Mouse (Mus musculus) layer of hippocampus, postnatal 25 days (tissue): ENCODE results near the gene Hdac8. TPM values are rescaled to one million over a fixed set of nuclear protein-coding genes. Genes with fewer than 3 reads are reported as not detected.

Source experiments
- DNase-seq, 2 experiments: peaks; one replicate each; pipeline ENCODE4 v3.0.0; 2022; ENCODE audit warnings: mixed read lengths in 2 of 2, low spot score in 1 of 2; ENCODE audit errors: extremely low spot score in 1 of 2
- total RNA-seq, 2 experiments: library from RNA; stranded (reverse); gene quantifications; 2 replicates each; pipeline ENCODE4 v1.2.3; 2021

The Hdac8 gene
- total RNA-seq, 2 experiments from 2014 or later, result 17.1 to 18.4 TPM

DNA sequence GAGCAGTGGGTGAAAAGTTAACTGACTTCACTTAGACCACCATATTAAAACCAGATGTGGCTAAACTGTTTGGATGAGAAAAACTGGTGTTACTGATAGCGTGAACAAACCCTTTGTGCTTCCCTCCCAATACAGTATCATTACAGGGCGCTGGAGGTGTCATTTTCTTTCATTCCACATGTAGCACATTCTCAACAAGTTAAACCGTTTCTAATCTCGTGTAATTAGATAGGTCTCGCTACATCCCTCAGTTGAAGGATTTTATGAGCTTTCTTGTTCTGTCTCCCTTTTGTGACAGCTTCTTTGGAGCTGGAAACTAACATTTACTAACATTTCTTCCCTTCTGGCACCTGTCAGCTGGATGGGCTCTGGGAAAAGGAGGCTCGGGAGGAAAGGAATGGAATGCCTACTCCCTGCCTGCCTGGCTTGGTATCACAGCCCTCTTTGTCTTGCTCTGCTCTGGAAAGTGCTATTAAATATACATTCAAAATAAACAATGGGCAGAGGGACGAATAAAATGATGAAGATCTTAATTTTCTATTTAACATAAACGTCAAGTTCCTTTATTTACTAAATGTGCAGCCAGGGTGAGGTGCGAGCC is 156.2 kb downstream of the Hdac8 start:
- DNase-seq, result no peak

- no peak for DNase-seq
Observed at GRCm38 (mm10) chrX:102341688-102342087, 163.5 kb downstream of the Hdac8 start.

GRCm38 (mm10) chrX:102339396-102340155 is 165.6 kb downstream of the Hdac8 start:
- no peak for DNase-seq

DNA sequence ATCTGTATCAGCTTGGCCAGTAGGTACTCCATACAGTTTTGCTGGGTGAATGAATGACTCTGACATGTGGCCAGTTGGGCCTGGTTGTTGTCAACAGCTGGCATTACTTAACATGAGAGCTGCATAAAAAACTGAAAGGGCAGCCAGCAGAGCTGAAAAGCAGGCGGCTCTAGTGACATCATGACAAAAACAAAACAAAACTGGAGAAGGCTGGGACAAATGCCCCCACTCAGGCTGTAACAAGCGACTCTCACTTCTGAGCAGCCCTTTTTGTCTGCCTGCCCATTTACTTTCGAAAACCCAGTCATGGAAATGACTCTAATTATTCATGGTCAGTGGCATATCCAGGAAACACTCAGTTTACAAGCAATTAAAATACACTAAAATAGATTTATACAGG is 185.5 kb downstream of the Hdac8 start:
- no peak for DNase-seq

DNA sequence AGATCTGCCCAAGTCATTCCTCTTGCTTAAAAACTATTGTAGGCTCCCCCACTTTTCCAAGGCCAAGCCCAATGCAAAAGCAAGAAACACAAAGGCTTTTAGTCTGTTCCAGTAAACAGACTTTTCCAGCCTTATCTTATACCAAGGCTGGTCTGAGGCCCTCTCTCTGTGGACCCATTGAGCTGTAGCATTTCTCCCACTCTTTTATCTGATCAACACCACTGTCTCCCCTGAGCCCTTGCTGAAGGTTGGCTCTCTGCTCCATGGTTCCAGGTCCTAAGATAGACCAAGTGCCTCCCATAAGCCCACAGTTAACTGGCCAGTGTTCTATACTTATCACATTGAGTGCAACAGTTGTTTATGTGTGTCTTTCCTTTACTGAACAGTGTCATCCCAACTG is 185.9 kb downstream of the Hdac8 start:
- DNase-seq, result no peak

GRCm38 (mm10) chrX:102318782-102319181 is 186.4 kb downstream of the Hdac8 start:
- DNase-seq, result no peak

DNA sequence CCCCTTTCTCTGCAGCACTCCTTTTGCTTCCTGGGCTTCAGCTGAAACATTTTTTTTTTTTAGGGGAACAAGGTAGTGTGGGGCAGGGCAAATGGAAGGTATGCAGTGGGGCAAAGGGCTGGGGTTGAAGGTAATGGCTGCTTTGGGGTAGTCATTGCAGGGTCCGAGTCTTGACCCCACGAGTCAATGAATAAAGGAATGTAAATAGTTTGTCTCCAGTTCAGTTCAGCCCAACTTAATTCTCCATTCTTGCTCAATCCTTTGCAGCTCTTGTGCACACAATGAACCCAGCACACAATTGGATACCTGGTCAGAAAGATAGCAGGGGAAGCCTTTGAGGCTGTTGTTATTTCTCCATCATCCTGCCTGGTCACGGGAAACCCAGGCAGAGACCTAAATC is 194.0 kb downstream of the Hdac8 start:
- no peak for DNase-seq

DNA sequence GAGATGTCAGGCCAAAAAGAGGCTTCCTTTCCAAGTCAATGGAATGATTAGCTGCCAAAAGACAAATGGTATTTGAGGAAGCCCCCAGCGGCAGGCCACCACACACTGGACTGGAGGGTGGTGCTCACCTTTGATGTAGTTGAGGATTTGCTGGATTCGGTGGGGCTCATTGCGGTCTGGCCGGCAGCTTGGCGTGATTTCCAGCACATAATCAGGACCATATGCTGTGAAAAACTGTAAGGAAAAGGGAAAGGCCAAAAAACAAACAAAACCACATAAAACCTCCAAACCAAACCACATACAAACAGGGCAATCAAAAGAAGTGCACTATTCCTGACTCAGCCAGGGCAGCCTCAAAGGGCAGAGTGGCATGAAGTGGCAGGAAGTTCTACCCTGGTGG is 197.6 kb downstream of the Hdac8 start:
- DNase-seq, result no peak

DNA sequence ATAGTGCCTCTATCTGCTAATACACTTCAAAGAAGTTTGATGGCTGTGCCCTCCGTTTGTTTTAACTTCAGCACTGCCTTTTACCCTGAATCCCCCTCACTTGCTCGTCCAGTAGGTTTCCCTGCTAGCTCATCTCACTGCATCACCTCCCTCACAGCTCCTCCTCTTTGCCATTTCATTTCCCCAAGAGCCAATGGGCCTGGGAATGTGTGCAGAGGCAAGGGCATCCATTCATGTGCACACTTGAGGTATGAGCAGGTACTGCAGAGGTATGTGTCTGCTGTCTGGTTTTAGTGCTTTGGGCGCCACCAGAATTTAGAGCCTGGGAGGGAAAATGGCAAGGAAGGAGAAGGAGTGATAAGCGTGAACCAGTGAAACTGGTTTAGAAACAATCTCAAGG is 199.4 kb downstream of the Hdac8 start:
- DNase-seq, result no peak

DNA sequence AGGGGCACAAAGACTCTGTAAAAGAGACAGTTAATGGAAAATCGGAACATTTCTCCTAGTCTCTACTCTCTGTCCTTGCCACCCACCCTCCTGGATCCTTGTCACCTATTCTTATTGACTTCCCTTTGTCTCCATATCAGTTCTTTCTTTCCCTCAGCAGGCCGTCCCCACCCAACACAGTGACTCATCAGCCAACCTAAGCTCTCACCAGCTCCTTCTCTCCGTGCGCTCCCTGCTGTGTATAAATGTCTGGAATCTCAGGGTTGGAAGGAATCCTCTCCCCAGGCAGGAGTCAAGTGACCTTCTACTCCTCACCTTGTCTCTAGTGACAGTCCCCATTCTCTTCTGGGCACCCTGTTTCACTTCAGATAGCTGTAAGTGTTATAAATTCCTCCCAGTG is 200.2 kb downstream of the Hdac8 start:
- no peak for DNase-seq

- no peak for DNase-seq
Observed at GRCm38 (mm10) chrX:102302476-102302875, 202.7 kb downstream of the Hdac8 start.

- no peak for DNase-seq
Observed at GRCm38 (mm10) chrX:102284889-102285288, 220.3 kb downstream of the Hdac8 start.

DNA sequence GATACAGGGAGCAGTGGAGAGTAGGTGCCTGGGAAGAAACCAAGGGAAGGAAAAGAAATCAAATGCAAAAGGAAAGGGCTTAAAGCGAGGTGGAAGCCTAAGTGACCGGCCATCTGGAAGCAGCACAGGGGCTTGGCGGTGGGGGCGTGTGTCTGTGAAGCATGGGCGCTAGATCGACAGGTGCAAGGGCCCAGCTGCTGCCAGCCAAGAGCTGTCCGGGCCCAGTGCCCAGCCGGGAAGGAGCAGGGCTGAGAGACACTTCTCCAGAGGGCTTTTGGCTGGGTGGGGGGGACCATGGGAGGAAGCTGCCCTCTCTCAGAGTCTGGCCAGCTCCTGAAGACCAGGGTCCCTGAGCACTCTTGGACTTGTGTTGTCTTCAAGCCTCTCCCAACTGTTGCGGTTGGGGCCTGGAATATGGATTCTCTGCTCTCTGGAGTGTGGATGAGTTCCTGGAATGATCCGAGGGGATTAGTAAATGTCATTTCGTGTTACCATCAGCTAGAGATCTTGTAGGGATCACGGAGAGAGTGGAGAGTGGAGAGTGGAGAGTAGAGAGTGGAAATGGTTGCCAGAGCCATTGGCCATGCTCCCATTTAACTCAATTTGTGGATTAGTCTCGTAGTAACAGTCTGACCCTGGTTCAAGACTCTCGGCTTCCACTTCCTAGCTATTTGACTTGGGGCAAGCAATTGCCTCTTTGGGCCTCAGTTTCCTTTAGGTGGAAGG is 242.4 kb downstream of the Hdac8 start:
- no peak for DNase-seq

DNA sequence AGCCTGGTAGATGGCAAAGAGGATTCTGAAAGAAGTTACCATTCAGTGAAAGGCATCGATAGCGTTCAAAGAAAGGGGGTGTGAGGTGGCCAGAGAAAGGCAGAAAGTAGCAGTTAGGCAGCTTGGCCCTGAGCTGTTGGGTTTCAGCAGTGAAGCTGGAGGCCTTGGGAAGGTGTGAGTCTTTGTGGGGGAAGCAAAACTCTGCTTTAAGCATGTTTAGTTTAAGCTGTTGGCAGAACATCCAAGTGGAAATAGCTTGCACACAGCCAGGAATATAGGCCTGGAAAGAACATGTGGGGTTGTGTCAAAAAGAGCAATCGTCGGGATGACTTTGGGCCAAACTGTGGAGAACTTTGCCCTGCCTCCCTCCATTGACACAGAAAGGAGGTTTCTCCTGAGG is 245.4 kb downstream of the Hdac8 start:
- no peak for DNase-seq

- DNase-seq, result peak in 1 of 2 experiments; percentile 33
Observed at GRCm38 (mm10) chrX:102253892-102254291, 251.3 kb downstream of the Hdac8 start.

GRCm38 (mm10) chrX:102251937-102252860 is 253.0 kb downstream of the Hdac8 start, which contains the start of gene Cited1:
TSS of gene Cited1 (minus strand) at chrX:102252181.
- peak; percentile 16 to 22 for DNase-seq

- DNase-seq, result no peak
Observed at GRCm38 (mm10) chrX:102251221-102251936, 253.8 kb downstream of the Hdac8 start.

- no peak for DNase-seq
Observed at GRCm38 (mm10) chrX:102250891-102251170, 254.3 kb downstream of the Hdac8 start.

DNA sequence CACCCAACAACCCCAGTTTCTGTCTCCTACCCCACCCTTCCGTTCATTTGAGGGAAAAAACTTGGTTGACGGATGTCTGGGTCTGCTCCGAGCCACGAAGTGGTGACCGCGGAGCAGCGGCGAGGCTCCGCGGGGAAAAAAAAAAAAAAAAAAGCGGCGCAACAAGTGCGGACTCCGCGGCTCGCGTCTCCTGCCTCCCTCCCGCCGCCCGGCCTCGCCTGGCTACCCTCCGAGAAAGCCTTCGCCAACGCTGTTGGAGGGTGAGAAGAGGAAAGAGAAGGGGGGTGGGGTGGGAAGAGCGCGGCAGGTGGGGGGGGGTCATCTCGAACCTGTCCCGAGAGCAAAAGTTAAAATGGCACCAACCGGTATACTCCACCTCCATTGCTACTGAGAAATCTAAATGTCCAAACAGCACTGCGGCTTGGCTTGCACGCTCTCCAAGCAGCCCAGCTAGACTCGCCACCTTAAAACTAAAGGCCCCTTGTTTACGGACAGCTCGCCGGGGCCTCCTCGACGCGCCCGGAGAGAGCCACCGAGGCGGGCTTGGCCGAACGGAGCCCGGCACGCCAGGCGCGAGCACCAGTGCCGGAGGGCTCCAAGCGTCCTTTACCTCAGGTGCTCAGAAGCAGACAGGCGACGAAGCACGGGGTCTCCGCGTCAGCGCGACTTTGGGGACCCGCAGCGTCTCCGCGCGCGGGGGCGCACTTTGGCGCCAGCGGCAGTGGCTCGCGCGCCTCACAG is 254.8 kb downstream of the Hdac8 start:
- no peak for DNase-seq
